Mouse (Mus musculus) liver, postnatal 0 days (tissue): ENCODE measurements around the gene Tlk2. TPM values are rescaled to one million over a fixed set of nuclear protein-coding genes. Genes with fewer than 3 reads are reported as not detected.

Source experiments
- ATAC-seq: fragments of 200-750 bp; cut with Nextera tagmentation; 2 replicates; pipeline ENCODE4 v1.8.0; 2017; ENCODE audit warnings: mild to moderate bottlenecking, moderate library complexity
- DNase-seq: peaks from one replicate; pipeline ENCODE4 v3.0.0-alpha.2; 2016
- H3K27ac ChIP-seq: fragments of 300-500 bp; sonication (generic); 2 replicates; pipeline ENCODE4 v1.5.1; 2014; ENCODE audit warnings: antibody characterized with exemption, moderate library complexity, mild to moderate bottlenecking, low read depth
- H3K27me3 ChIP-seq: fragments of 300-500 bp; sonication (generic); 2 replicates; pipeline ENCODE4 v1.6.1; 2014; ENCODE audit warnings: low read length, control low read depth, mixed read lengths; ENCODE audit not compliant: insufficient read depth
- H3K36me3 ChIP-seq: fragments of 300-500 bp; sonication (generic); replicated peaks from 2 replicates; pipeline ENCODE4 v1.6.1; 2014; ENCODE audit warnings: mild to moderate bottlenecking, control low read depth, low read length, moderate library complexity, mixed read lengths; ENCODE audit not compliant: insufficient read depth
- H3K4me1 ChIP-seq: fragments of 300-500 bp; sonication (generic); 2 replicates; pipeline ENCODE4 v1.6.1; 2014; ENCODE audit warnings: antibody characterized with exemption, mild to moderate bottlenecking, control low read depth; ENCODE audit not compliant: insufficient read depth
- H3K4me2 ChIP-seq: fragments of 300-500 bp; sonication (generic); 2 replicates; pipeline ENCODE4 v1.6.1; 2014; ENCODE audit warnings: low read depth, mild to moderate bottlenecking, low read length, moderate library complexity, mixed read lengths
- H3K4me3 ChIP-seq: fragments of 300-500 bp; sonication (generic); 2 replicates; pipeline ENCODE4 v1.5.1; 2014; ENCODE audit warnings: low read depth, low read length
- H3K9ac ChIP-seq: fragments of 300-500 bp; sonication (generic); replicated peaks from 2 replicates; pipeline ENCODE4 v1.6.1; 2014; ENCODE audit warnings: mild to moderate bottlenecking, moderate library complexity
- H3K9me3 ChIP-seq: fragments of 300-500 bp; sonication (generic); 2 replicates; pipeline ENCODE4 v1.6.1; 2016; ENCODE audit warnings: mild to moderate bottlenecking, control low read depth, low read length, mixed read lengths
- CTCF ChIP-seq: sonication (generic); IDR thresholded peaks from 2 replicates; pipeline ENCODE4 v1.5.1; 2016; ENCODE audit warnings: antibody characterized with exemption, low read depth
- EP300 ChIP-seq: IDR thresholded peaks from 2 replicates; pipeline ENCODE4 v1.6.1; 2016; ENCODE audit warnings: antibody characterized with exemption, low read depth, mild to moderate bottlenecking
- WGBS: fragments of 180-500 bp; shearing (Covaris S2); extraction: QIAGEN DNeasy Blood & Tissue Kit; methylation state at CpG from one replicate; pipeline ENCODE4 v1.1.7; 2014; ENCODE audit not compliant: insufficient replicate concordance; 5-methylcytosine and 5-hydroxymethylcytosine counted together
- polyA plus RNA-seq: library from polyadenylated mRNA; unstranded; fragments of >200 nt; fragmentation: Nextera tagmentation; extraction: Ambion mirVana; gene quantifications from 2 replicates; pipeline ENCODE4 v1.2.1, GENCODE M21; 2015

Gene Tlk2
- polyA plus RNA-seq, 1 experiment from 2014 or later: 6.4 TPM

GRCm38 (mm10) chr11:105196893-105197662, 18.5 kb downstream of the Tlk2 start:
- H3K4me2 ChIP-seq: no peak overlapping the region
- ATAC-seq: no peak
- H3K4me3 ChIP-seq: no peak overlapping the region
- H3K4me1 ChIP-seq: no peaks in the 10 kb centered on the region
- no peak for DNase-seq
- H3K27ac ChIP-seq: no peak overlapping the region
- H3K9ac ChIP-seq: no peak overlapping the region
- TF ChIP-seq CTCF: no peak
- no peak for TF ChIP-seq EP300
- 78% methylated on average over 4 of the region's 4 CpGs for WGBS
- H3K36me3 ChIP-seq: peaks cover 16% of the 10 kb centered on the region
- no peaks in the 10 kb centered on the region for H3K9me3 ChIP-seq
- no peaks in the 10 kb centered on the region for H3K27me3 ChIP-seq

- ATAC-seq: no peak
- DNase-seq: peak; percentile 32
- no peaks in the 10 kb centered on the region; the same call in 1 of the 2 replicates for H3K36me3 ChIP-seq
- H3K9me3 ChIP-seq: no peaks in the 10 kb centered on the region
- no peaks in the 10 kb centered on the region for H3K4me1 ChIP-seq
- H3K4me3 ChIP-seq: no peak overlapping the region
- H3K27ac ChIP-seq: no peak overlapping the region
- TF ChIP-seq EP300 (no peak), CTCF (peak; percentile 57)
- H3K4me2 ChIP-seq: no peak overlapping the region
- 58% methylated on average over 3 of the region's 3 CpGs for whole genome bisulfite sequencing
- no peak overlapping the region for H3K9ac ChIP-seq
- no peaks in the 10 kb centered on the region for H3K27me3 ChIP-seq
Observed at GRCm38 (mm10) chr11:105202403-105202802, 23.8 kb downstream of the Tlk2 start.

- TF ChIP-seq EP300: no peak
- no peak for TF ChIP-seq CTCF
- WGBS: 98% methylated on average over 1 of the region's 1 CpGs
- no peak overlapping the region for H3K9ac ChIP-seq
Observed at GRCm38 (mm10) chr11:105210007-105210406, 31.4 kb downstream of the Tlk2 start.

GRCm38 (mm10) chr11:105214257-105214656, 35.6 kb downstream of the Tlk2 start:
- Histone ChIP-seq H3K9me3 (no peaks in the 10 kb centered on the region), H3K27ac (no peak overlapping the region), H3K36me3 (peaks cover 31% of the 10 kb centered on the region), H3K9ac (no peak overlapping the region), H3K27me3 (no peaks in the 10 kb centered on the region), H3K4me2 (no peak overlapping the region), H3K4me3 (no peak overlapping the region), H3K4me1 (no peaks in the 10 kb centered on the region)
- WGBS: 98% methylated on average over 1 of the region's 1 CpGs
- ATAC-seq (no peak), DNase-seq (no peak)
- no peak for TF ChIP-seq EP300
- peak; percentile 52 for TF ChIP-seq CTCF

More at GRCm38 (mm10) chr11:105210007-105210406, 31.4 kb downstream of the Tlk2 start:
- H3K4me2 ChIP-seq: no peak overlapping the region
- H3K27me3 ChIP-seq: no peaks in the 10 kb centered on the region
- H3K36me3 ChIP-seq: peaks cover 39% of the 10 kb centered on the region
- DNase-seq (no peak), ATAC-seq (no peak)
- no peaks in the 10 kb centered on the region for H3K9me3 ChIP-seq
- no peaks in the 10 kb centered on the region for H3K4me1 ChIP-seq
- no peak overlapping the region for H3K4me3 ChIP-seq
- no peak overlapping the region for H3K27ac ChIP-seq

GRCm38 (mm10) chr11:105217771-105218170, 39.2 kb downstream of the Tlk2 start:
- no peak overlapping the region for H3K9ac ChIP-seq
- peaks cover 25% of the 10 kb centered on the region for H3K36me3 ChIP-seq
- H3K4me1 ChIP-seq: no peaks in the 10 kb centered on the region
- ATAC-seq: no peak
- TF ChIP-seq CTCF (no peak), EP300 (no peak)
- no peaks in the 10 kb centered on the region for H3K9me3 ChIP-seq
- no peak overlapping the region for H3K27ac ChIP-seq
- H3K27me3 ChIP-seq: no peaks in the 10 kb centered on the region
- WGBS: 85% methylated on average over 2 of the region's 2 CpGs
- DNase-seq: no peak
- no peak overlapping the region for H3K4me2 ChIP-seq
- H3K4me3 ChIP-seq: no peak overlapping the region

GRCm38 (mm10) chr11:105234501-105234900, 55.9 kb downstream of the Tlk2 start:
- DNase-seq (no peak), ATAC-seq (peak; percentile 65; the same call in 1 of the 2 replicates)
- 0 out of 2 replicates have a peak overlapping the region, but pooled peaks have one; percentile 13 for H3K27ac ChIP-seq
- H3K4me1 ChIP-seq: peaks cover 4% of the 10 kb centered on the region; the same call in 1 of the 2 replicates
- 70% methylated on average over 2 of the region's 2 CpGs for WGBS
- no peaks in the 10 kb centered on the region for H3K27me3 ChIP-seq
- H3K36me3 ChIP-seq: peaks cover 16% of the 10 kb centered on the region; the same call in 1 of the 2 replicates
- TF ChIP-seq EP300 (no peak), CTCF (no peak)
- H3K9me3 ChIP-seq: no peaks in the 10 kb centered on the region
- H3K9ac ChIP-seq: no peak overlapping the region
- no peak overlapping the region for H3K4me2 ChIP-seq
- H3K4me3 ChIP-seq: no peak overlapping the region
